Mouse (Mus musculus) right cerebral cortex, postnatal 10 days (tissue): Measurements from ENCODE around the gene Zfp366.

Source experiments
- DNase-seq, 2 experiments: peaks; one replicate each; pipeline ENCODE4 v3.0.0; 2021; ENCODE audit warnings: low spot score in 2 of 2

The Zfp366 gene

GRCm38 (mm10) chr13:99226809-99227208, 42.2 kb downstream of the Zfp366 start:
- no peak for DNase-seq

- no peak for DNase-seq
Measured at GRCm38 (mm10) chr13:99227456-99228250, 43.0 kb downstream of the Zfp366 start.

GRCm38 (mm10) chr13:99228821-99229570, 44.4 kb downstream of the Zfp366 start:
- DNase-seq, result no peak

GRCm38 (mm10) chr13:99229641-99230494, 45.2 kb downstream of the Zfp366 start:
- no peak for DNase-seq

GRCm38 (mm10) chr13:99230495-99230868, 45.9 kb downstream of the Zfp366 start:
- DNase-seq, result no peak

- no peak for DNase-seq
Measured at GRCm38 (mm10) chr13:99233333-99233732, 48.7 kb downstream of the Zfp366 start.

- DNase-seq, result no peak
Measured at GRCm38 (mm10) chr13:99233956-99234355, 49.3 kb downstream of the Zfp366 start.

GRCm38 (mm10) chr13:99235428-99236210, 51.0 kb downstream of the Zfp366 start:
- no peak for DNase-seq

- no peak for DNase-seq
Measured at GRCm38 (mm10) chr13:99236222-99236621, 51.6 kb downstream of the Zfp366 start.

GRCm38 (mm10) chr13:99237122-99237521, 52.5 kb downstream of the Zfp366 start:
- no peak for DNase-seq

- no peak for DNase-seq
Measured at GRCm38 (mm10) chr13:99237841-99238216, 53.2 kb downstream of the Zfp366 start.

GRCm38 (mm10) chr13:99238217-99239160, 53.9 kb downstream of the Zfp366 start:
- DNase-seq, result peak; percentile 49 to 75

GRCm38 (mm10) chr13:99239161-99239530, 54.5 kb downstream of the Zfp366 start:
- no peak for DNase-seq

GRCm38 (mm10) chr13:99239741-99240140, 55.1 kb downstream of the Zfp366 start:
- DNase-seq, result no peak

- DNase-seq, result no peak
Measured at GRCm38 (mm10) chr13:99241984-99242383, 57.4 kb downstream of the Zfp366 start.

- no peak for DNase-seq
Measured at GRCm38 (mm10) chr13:99242895-99243294, 58.3 kb downstream of the Zfp366 start.

- DNase-seq, result no peak
Measured at GRCm38 (mm10) chr13:99243831-99244230, 59.2 kb downstream of the Zfp366 start.

- DNase-seq, result no peak
Measured at GRCm38 (mm10) chr13:99244471-99244870, 59.8 kb downstream of the Zfp366 start.

- DNase-seq, result peak in 1 of 2 experiments; percentile 17
Measured at GRCm38 (mm10) chr13:99244896-99245295, 60.3 kb downstream of the Zfp366 start.

- DNase-seq, result peak in 1 of 2 experiments; percentile 18
Measured at GRCm38 (mm10) chr13:99245916-99246460, 61.4 kb downstream of the Zfp366 start.
